Mouse (Mus musculus): ENCODE results near the gene Cramp1l. TPM values are rescaled to one million over a fixed set of nuclear protein-coding genes. Genes with fewer than 3 reads are reported as not detected.
A peak's percentile ranks its signal among the peaks of the same experiment; 100 is the strongest.
"Not testable (repeated sequence)": the region's sequence is repeated elsewhere in the genome, so short reads cannot be mapped to it uniquely, and the experiment has no call there.

The Cramp1l gene
- polyA plus RNA-seq, 1 experiment from 2014 or later = 2.9 TPM

- H3K9ac ChIP-seq = peak overlapping the region; percentile 89
- peak overlapping the region; percentile 96 for H3K4me2 ChIP-seq
- no peaks in the 10 kb centered on the region for H3K27me3 ChIP-seq
- H3K27ac ChIP-seq (replicated peaks) = peak overlapping the region; percentile 82
- H3K4me1 ChIP-seq (replicated peaks) = peaks cover 46% of the 10 kb centered on the region
- peak overlapping the region; percentile 91 for H3K4me3 ChIP-seq (replicated peaks)
- ATAC-seq (ENCODE audit: insufficient read depth) = no peak
- peaks cover 55% of the 10 kb centered on the region for H3K36me3 ChIP-seq (replicated peaks)
- WGBS (ENCODE audit: insufficient replicate concordance) = 57% methylated on average over 8 of the region's 8 CpGs
- H3K9me3 ChIP-seq (replicated peaks) = no peaks in the 10 kb centered on the region
Measured at GRCm38 (mm10) chr17:24959371-24959770, 56.2 kb downstream of the Cramp1l start.

GRCm38 (mm10) chr17:24953291-24953690 lies 62.3 kb downstream of the Cramp1l start:
- no peaks in the 10 kb centered on the region for H3K27me3 ChIP-seq
- no peak overlapping the region for H3K9ac ChIP-seq
- ATAC-seq (ENCODE audit: insufficient read depth) = peak; percentile 55
- peaks cover 43% of the 10 kb centered on the region for H3K4me1 ChIP-seq (replicated peaks)
- WGBS (ENCODE audit: insufficient replicate concordance) = 78% methylated on average over 2 of the region's 2 CpGs
- no peak overlapping the region for H3K4me2 ChIP-seq
- H3K27ac ChIP-seq (replicated peaks) = no peak overlapping the region
- H3K36me3 ChIP-seq (replicated peaks) = peaks cover 79% of the 10 kb centered on the region
- H3K9me3 ChIP-seq (replicated peaks) = no peaks in the 10 kb centered on the region
- no peak overlapping the region for H3K4me3 ChIP-seq (replicated peaks)

GRCm38 (mm10) chr17:24950671-24951070 lies 64.9 kb downstream of the Cramp1l start:
- WGBS (ENCODE audit: insufficient replicate concordance) = 48% methylated on average over 2 of the region's 2 CpGs
- ATAC-seq (ENCODE audit: insufficient read depth) = peak; percentile 16; the same call in 1 of the 2 replicates
- no peaks in the 10 kb centered on the region for H3K9me3 ChIP-seq (replicated peaks)
- H3K27me3 ChIP-seq = no peaks in the 10 kb centered on the region
- no peak overlapping the region for H3K4me2 ChIP-seq
- H3K4me3 ChIP-seq (replicated peaks) = no peak overlapping the region
- peaks cover 43% of the 10 kb centered on the region for H3K4me1 ChIP-seq (replicated peaks)
- H3K27ac ChIP-seq (replicated peaks) = no peak overlapping the region
- H3K9ac ChIP-seq = no peak overlapping the region
- peaks cover 91% of the 10 kb centered on the region for H3K36me3 ChIP-seq (replicated peaks)

GRCm38 (mm10) chr17:24948204-24948603 lies 67.4 kb downstream of the Cramp1l start:
- Histone ChIP-seq H3K4me2 (no peak overlapping the region), H3K4me1 (replicated peaks) (peaks cover 24% of the 10 kb centered on the region), H3K9me3 (replicated peaks) (no peaks in the 10 kb centered on the region), H3K36me3 (replicated peaks) (peaks cover 91% of the 10 kb centered on the region), H3K4me3 (replicated peaks) (no peak overlapping the region), H3K27ac (replicated peaks) (no peak overlapping the region), H3K9ac (no peak overlapping the region), H3K27me3 (no peaks in the 10 kb centered on the region)
- ATAC-seq (ENCODE audit: insufficient read depth) = 0 out of 2 replicates have a peak, but pooled peaks have one; percentile 20
- WGBS (ENCODE audit: insufficient replicate concordance) = 81% methylated on average over 5 of the region's 5 CpGs

- H3K27ac ChIP-seq (replicated peaks); H3K27me3 ChIP-seq; H3K4me2 ChIP-seq; H3K4me1 ChIP-seq (replicated peaks); H3K4me3 ChIP-seq (replicated peaks); H3K9ac ChIP-seq; ATAC-seq (ENCODE audit: insufficient read depth); H3K9me3 ChIP-seq (replicated peaks): not testable (repeated sequence)
- H3K36me3 ChIP-seq (replicated peaks) = peaks cover 58% of the 10 kb centered on the region
- WGBS (ENCODE audit: insufficient replicate concordance) = 73% methylated on average over 1 of the region's 1 CpGs
Measured at GRCm38 (mm10) chr17:24943589-24943988, 72.0 kb downstream of the Cramp1l start.

- 82% methylated on average over 7 of the region's 7 CpGs for WGBS (ENCODE audit: insufficient replicate concordance)
- Histone ChIP-seq H3K4me3 (replicated peaks) (no peak overlapping the region), H3K36me3 (replicated peaks) (peaks cover 52% of the 10 kb centered on the region), H3K9me3 (replicated peaks) (no peaks in the 10 kb centered on the region), H3K27me3 (no peaks in the 10 kb centered on the region), H3K4me2 (no peak overlapping the region), H3K27ac (replicated peaks) (no peak overlapping the region), H3K4me1 (replicated peaks) (no peaks in the 10 kb centered on the region), H3K9ac (no peak overlapping the region)
- no peak for ATAC-seq (ENCODE audit: insufficient read depth)
Measured at GRCm38 (mm10) chr17:24943036-24943435, 72.6 kb downstream of the Cramp1l start.

- not testable (repeated sequence) for H3K9ac ChIP-seq; H3K27ac ChIP-seq (replicated peaks); H3K4me3 ChIP-seq (replicated peaks); H3K27me3 ChIP-seq; H3K4me2 ChIP-seq; H3K9me3 ChIP-seq (replicated peaks); H3K4me1 ChIP-seq (replicated peaks)
- peaks cover 46% of the 10 kb centered on the region for H3K36me3 ChIP-seq (replicated peaks)
- peak; percentile 65; the same call in 1 of the 2 replicates for ATAC-seq (ENCODE audit: insufficient read depth)
- 18% methylated on average over 2 of the region's 2 CpGs for WGBS (ENCODE audit: insufficient replicate concordance)
Measured at GRCm38 (mm10) chr17:24942453-24942852, 73.1 kb downstream of the Cramp1l start.

GRCm38 (mm10) chr17:24937266-24937665 lies 78.3 kb downstream of the Cramp1l start:
- ATAC-seq (ENCODE audit: insufficient read depth) = no peak
- Histone ChIP-seq H3K4me2 (peak overlapping the region; percentile 87), H3K9ac (peak overlapping the region; percentile 92), H3K4me3 (replicated peaks) (peak overlapping the region; percentile 96), H3K27me3 (no peaks in the 10 kb centered on the region), H3K36me3 (replicated peaks) (peaks cover 9% of the 10 kb centered on the region; the same call in 1 of the 2 replicates), H3K4me1 (replicated peaks) (peaks cover 41% of the 10 kb centered on the region), H3K9me3 (replicated peaks) (no peaks in the 10 kb centered on the region), H3K27ac (replicated peaks) (peak overlapping the region; percentile 92)
- 45% methylated on average over 6 of the region's 6 CpGs for WGBS (ENCODE audit: insufficient replicate concordance)

- under 1% methylated on average over 78 of the region's 78 CpGs for WGBS (ENCODE audit: insufficient replicate concordance)
- no peaks in the 10 kb centered on the region for H3K9me3 ChIP-seq (replicated peaks)
- no peaks in the 10 kb centered on the region for H3K27me3 ChIP-seq
- peak; percentile 98 for ATAC-seq (ENCODE audit: insufficient read depth)
- H3K27ac ChIP-seq (replicated peaks) = peak within 1 kb of the TSS; percentile 92
- H3K4me3 ChIP-seq (replicated peaks) = peak within 1 kb of the TSS; percentile 96
- peaks cover 41% of the 10 kb centered on the region for H3K4me1 ChIP-seq (replicated peaks)
- peak within 1 kb of the TSS; percentile 92 for H3K9ac ChIP-seq
- H3K4me2 ChIP-seq = peak within 1 kb of the TSS; percentile 87
- peaks cover 13% of the 10 kb centered on the region; the same call in 1 of the 2 replicates for H3K36me3 ChIP-seq (replicated peaks)
Measured at GRCm38 (mm10) chr17:24936259-24937237, 79.0 kb downstream of the Cramp1l start, which contains the start of gene Mapk8ip3. TSS of gene Mapk8ip3 (minus strand) at chr17:24936977.

GRCm38 (mm10) chr17:24935666-24936065 lies 79.9 kb downstream of the Cramp1l start:
- Histone ChIP-seq H3K4me1 (replicated peaks) (peaks cover 41% of the 10 kb centered on the region), H3K27me3 (no peaks in the 10 kb centered on the region), H3K4me2 (peak overlapping the region; percentile 87), H3K4me3 (replicated peaks) (peak overlapping the region; percentile 96), H3K9ac (peak overlapping the region; percentile 92), H3K9me3 (replicated peaks) (no peaks in the 10 kb centered on the region), H3K36me3 (replicated peaks) (peaks cover 18% of the 10 kb centered on the region; the same call in 1 of the 2 replicates), H3K27ac (replicated peaks) (peak overlapping the region; percentile 92)
- ATAC-seq (ENCODE audit: insufficient read depth) = no peak

GRCm38 (mm10) chr17:24934926-24935325 lies 80.7 kb downstream of the Cramp1l start:
- Histone ChIP-seq H3K27ac (replicated peaks) (peak overlapping the region; percentile 92; the same call in 1 of the 2 replicates), H3K27me3 (no peaks in the 10 kb centered on the region), H3K9ac (peak overlapping the region; percentile 92), H3K9me3 (replicated peaks) (no peaks in the 10 kb centered on the region), H3K4me3 (replicated peaks) (peak overlapping the region; percentile 96), H3K4me1 (replicated peaks) (peaks cover 41% of the 10 kb centered on the region), H3K36me3 (replicated peaks) (peaks cover 18% of the 10 kb centered on the region), H3K4me2 (peak overlapping the region; percentile 87)
- no peak for ATAC-seq (ENCODE audit: insufficient read depth)
- 67% methylated on average over 4 of the region's 4 CpGs for WGBS (ENCODE audit: insufficient replicate concordance)

Measured in liver, embryonic 15.5 days (tissue).